Mouse (Mus musculus): ENCODE measurements around the gene Phf14. TPM values are rescaled to one million over a fixed set of nuclear protein-coding genes. Genes with fewer than 3 reads are reported as not detected.

The Phf14 gene
- total and polyA plus RNA-seq, 3 experiments: 22.9 to 99.4 (median 81.4) TPM

GRCm38 (mm10) chr6:12054149-12054548 lies 146.5 kb downstream of the Phf14 start:
- no peaks in the 10 kb centered on the region for H3K4me1 ChIP-seq (ENCODE audit: insufficient read depth, low read depth, low read length)
- no peak overlapping the region for H3K4me3 ChIP-seq (ENCODE audit: low read depth, low read length)
- DNase-seq (ENCODE audit: low spot score) (no peak), ATAC-seq (ENCODE audit: extremely low read depth, insufficient number of reproducible peaks, low FRiP score, poor library complexity, severe bottlenecking) (no peak)
- H3K27me3 ChIP-seq (ENCODE audit: insufficient read depth, low read length): no peaks in the 10 kb centered on the region
- H3K36me3 ChIP-seq (replicated peaks): peaks cover 21% of the 10 kb centered on the region
- no peaks in the 10 kb centered on the region for H3K9me3 ChIP-seq (replicated peaks)
- no peak for TF ChIP-seq TAL1 (conservative IDR thresholded peaks at IDR 0.05; ENCODE audit: low read depth, low read length)
- no peak for TF ChIP-seq POLR2AphosphoS5 (IDR thresholded peaks at IDR 0.05; ENCODE audit: insufficient replicate concordance, low read depth, low read length)
- no peak for TF ChIP-seq GATA1 (IDR thresholded peaks at IDR 0.05; ENCODE audit: borderline replicate concordance, low read length)
- no peak for TF ChIP-seq CTCF (IDR thresholded peaks at IDR 0.05; ENCODE audit: low read depth, low read length)
- TF ChIP-seq GATA2 (IDR thresholded peaks at IDR 0.05; ENCODE audit: borderline replicate concordance, low read depth, low read length): no peak

- TF ChIP-seq TAL1 (conservative IDR thresholded peaks at IDR 0.05; ENCODE audit: low read depth, low read length): no peak
- TF ChIP-seq GATA2 (IDR thresholded peaks at IDR 0.05; ENCODE audit: borderline replicate concordance, low read depth, low read length): no peak
- no peak for TF ChIP-seq CTCF (IDR thresholded peaks at IDR 0.05; ENCODE audit: low read depth, low read length)
- no peak for TF ChIP-seq POLR2AphosphoS5 (IDR thresholded peaks at IDR 0.05; ENCODE audit: insufficient replicate concordance, low read depth, low read length)
- no peak for TF ChIP-seq GATA1 (IDR thresholded peaks at IDR 0.05; ENCODE audit: borderline replicate concordance, low read length)
- Histone ChIP-seq H3K4me3 (ENCODE audit: low read depth, low read length) (no peak overlapping the region), H3K27me3 (ENCODE audit: insufficient read depth, low read length) (no peaks in the 10 kb centered on the region), H3K4me1 (ENCODE audit: insufficient read depth, low read depth, low read length) (no peaks in the 10 kb centered on the region), H3K9me3 (replicated peaks) (no peaks in the 10 kb centered on the region), H3K36me3 (replicated peaks) (peaks cover 28% of the 10 kb centered on the region)
- ATAC-seq (ENCODE audit: extremely low read depth, insufficient number of reproducible peaks, low FRiP score, poor library complexity, severe bottlenecking) (no peak), DNase-seq (ENCODE audit: low spot score) (no peak)
Observed at GRCm38 (mm10) chr6:12058717-12059116, 151.1 kb downstream of the Phf14 start.

- no peaks in the 10 kb centered on the region for H3K4me1 ChIP-seq (ENCODE audit: insufficient read depth, low read depth, low read length)
- no peaks in the 10 kb centered on the region for H3K9me3 ChIP-seq (replicated peaks)
- H3K4me3 ChIP-seq (ENCODE audit: low read depth, low read length): no peak overlapping the region
- no peak for TF ChIP-seq CTCF (IDR thresholded peaks at IDR 0.05; ENCODE audit: low read depth, low read length)
- TF ChIP-seq POLR2AphosphoS5 (IDR thresholded peaks at IDR 0.05; ENCODE audit: insufficient replicate concordance, low read depth, low read length): no peak
- no peak for TF ChIP-seq GATA2 (IDR thresholded peaks at IDR 0.05; ENCODE audit: borderline replicate concordance, low read depth, low read length)
- TF ChIP-seq GATA1 (IDR thresholded peaks at IDR 0.05; ENCODE audit: borderline replicate concordance, low read length): no peak
- no peak for TF ChIP-seq TAL1 (conservative IDR thresholded peaks at IDR 0.05; ENCODE audit: low read depth, low read length)
- no peaks in the 10 kb centered on the region for H3K27me3 ChIP-seq (ENCODE audit: insufficient read depth, low read length)
- ATAC-seq (ENCODE audit: extremely low read depth, insufficient number of reproducible peaks, low FRiP score, poor library complexity, severe bottlenecking) (no peak), DNase-seq (ENCODE audit: low spot score) (no peak)
- H3K36me3 ChIP-seq (replicated peaks): peaks cover 23% of the 10 kb centered on the region
Observed at GRCm38 (mm10) chr6:12059971-12060370, 152.4 kb downstream of the Phf14 start.

- DNase-seq (ENCODE audit: low spot score) (no peak), ATAC-seq (ENCODE audit: extremely low read depth, insufficient number of reproducible peaks, low FRiP score, poor library complexity, severe bottlenecking) (no peak)
- H3K27me3 ChIP-seq (ENCODE audit: insufficient read depth, low read length): no peaks in the 10 kb centered on the region
- no peaks in the 10 kb centered on the region for H3K4me1 ChIP-seq (ENCODE audit: insufficient read depth, low read depth, low read length)
- TF ChIP-seq TAL1 (conservative IDR thresholded peaks at IDR 0.05; ENCODE audit: low read depth, low read length): no peak
- no peak for TF ChIP-seq CTCF (IDR thresholded peaks at IDR 0.05; ENCODE audit: low read depth, low read length)
- TF ChIP-seq GATA1 (IDR thresholded peaks at IDR 0.05; ENCODE audit: borderline replicate concordance, low read length): no peak
- TF ChIP-seq GATA2 (IDR thresholded peaks at IDR 0.05; ENCODE audit: borderline replicate concordance, low read depth, low read length): no peak
- TF ChIP-seq POLR2AphosphoS5 (IDR thresholded peaks at IDR 0.05; ENCODE audit: insufficient replicate concordance, low read depth, low read length): no peak
- H3K4me3 ChIP-seq (ENCODE audit: low read depth, low read length): no peak overlapping the region
- H3K9me3 ChIP-seq (replicated peaks): no peaks in the 10 kb centered on the region
- H3K36me3 ChIP-seq (replicated peaks): peaks cover 18% of the 10 kb centered on the region
Observed at GRCm38 (mm10) chr6:12060452-12061140, 153.0 kb downstream of the Phf14 start.

- DNase-seq (ENCODE audit: low spot score) (no peak), ATAC-seq (ENCODE audit: extremely low read depth, insufficient number of reproducible peaks, low FRiP score, poor library complexity, severe bottlenecking) (no peak)
- H3K9me3 ChIP-seq (replicated peaks): no peaks in the 10 kb centered on the region
- peaks cover 13% of the 10 kb centered on the region for H3K4me1 ChIP-seq (ENCODE audit: insufficient read depth, low read depth, low read length)
- no peaks in the 10 kb centered on the region for H3K27me3 ChIP-seq (ENCODE audit: insufficient read depth, low read length)
- TF ChIP-seq TAL1 (conservative IDR thresholded peaks at IDR 0.05; ENCODE audit: low read depth, low read length): no peak
- TF ChIP-seq POLR2AphosphoS5 (IDR thresholded peaks at IDR 0.05; ENCODE audit: insufficient replicate concordance, low read depth, low read length): no peak
- no peak for TF ChIP-seq GATA2 (IDR thresholded peaks at IDR 0.05; ENCODE audit: borderline replicate concordance, low read depth, low read length)
- no peak for TF ChIP-seq GATA1 (IDR thresholded peaks at IDR 0.05; ENCODE audit: borderline replicate concordance, low read length)
- no peak for TF ChIP-seq CTCF (IDR thresholded peaks at IDR 0.05; ENCODE audit: low read depth, low read length)
- H3K36me3 ChIP-seq (replicated peaks): peaks cover 5% of the 10 kb centered on the region
- no peak overlapping the region for H3K4me3 ChIP-seq (ENCODE audit: low read depth, low read length)
Observed at GRCm38 (mm10) chr6:12067956-12068355, 160.3 kb downstream of the Phf14 start.

GRCm38 (mm10) chr6:12069357-12069756 lies 161.7 kb downstream of the Phf14 start:
- Histone ChIP-seq H3K27me3 (ENCODE audit: insufficient read depth, low read length) (no peaks in the 10 kb centered on the region), H3K4me1 (ENCODE audit: insufficient read depth, low read depth, low read length) (peaks cover 13% of the 10 kb centered on the region), H3K36me3 (replicated peaks) (peaks cover 5% of the 10 kb centered on the region), H3K4me3 (ENCODE audit: low read depth, low read length) (no peak overlapping the region), H3K9me3 (replicated peaks) (no peaks in the 10 kb centered on the region)
- ATAC-seq (ENCODE audit: extremely low read depth, insufficient number of reproducible peaks, low FRiP score, poor library complexity, severe bottlenecking) (no peak; the same call in 1 of the 2 replicates), DNase-seq (ENCODE audit: low spot score) (no peak)
- TF ChIP-seq CTCF (IDR thresholded peaks at IDR 0.05; ENCODE audit: low read depth, low read length) (no peak), POLR2AphosphoS5 (IDR thresholded peaks at IDR 0.05; ENCODE audit: insufficient replicate concordance, low read depth, low read length) (no peak), TAL1 (conservative IDR thresholded peaks at IDR 0.05; ENCODE audit: low read depth, low read length) (no peak), GATA1 (IDR thresholded peaks at IDR 0.05; ENCODE audit: borderline replicate concordance, low read length) (no peak), GATA2 (IDR thresholded peaks at IDR 0.05; ENCODE audit: borderline replicate concordance, low read depth, low read length) (no peak)

Data from G1E (cell line).